Mouse (Mus musculus) neural tube, postnatal 0 days (tissue): ENCODE results near the gene Myo7a. TPM values are rescaled to one million over a fixed set of nuclear protein-coding genes. Genes with fewer than 3 reads are reported as not detected.

Source experiments
- polyA plus RNA-seq: library from polyadenylated mRNA; unstranded; fragments of >200 nt; fragmentation: Nextera tagmentation; extraction: Ambion mirVana; gene quantifications from 2 replicates; pipeline ENCODE4 v1.2.1, GENCODE M21; 2015

Myo7a gene
- polyA plus RNA-seq: 8.5 and 11.5 TPM in 2 replicates

DNA sequence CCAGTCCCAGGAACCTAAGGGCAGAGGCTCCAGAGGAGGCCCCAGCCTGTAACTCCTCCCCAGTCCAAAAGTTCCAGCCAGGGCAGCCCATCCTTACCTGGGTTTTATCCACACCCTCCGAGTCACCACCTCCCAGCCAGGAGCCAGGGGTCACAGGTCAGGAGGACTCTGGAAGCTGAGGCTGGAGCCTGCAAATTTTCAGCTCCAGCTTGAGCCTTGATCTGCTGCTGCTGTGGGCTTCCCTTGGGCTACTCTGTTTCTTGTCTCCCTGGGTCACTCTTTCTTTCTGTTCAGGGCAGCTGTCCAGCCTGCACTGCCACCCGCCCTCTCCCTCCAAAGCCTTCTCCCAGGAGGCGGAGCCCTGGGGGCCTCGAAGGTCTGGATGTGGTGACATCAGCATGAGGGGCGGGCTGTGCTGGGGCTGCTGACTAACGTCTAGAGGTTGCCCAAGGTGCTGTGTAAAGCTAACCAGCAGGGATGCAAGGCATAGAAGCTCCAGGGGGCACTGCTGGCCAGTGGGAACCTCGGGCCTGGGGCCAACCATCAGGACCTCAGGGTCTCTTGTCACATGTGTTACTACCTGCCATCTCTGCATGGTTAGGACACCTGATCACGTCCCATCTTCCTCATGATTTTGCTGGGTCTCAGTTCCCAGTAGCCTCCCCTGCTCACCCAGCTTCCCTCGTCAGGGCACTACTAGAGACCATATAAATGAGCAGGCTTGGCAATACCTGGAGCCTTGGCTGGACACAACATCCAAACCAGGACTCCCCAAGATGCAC, at the start of gene Myo7a:
Myo7a (minus strand) TSS at position 346 of the 782 bp plus-strand sequence.

GRCm38 (mm10) chr7:98145402-98145801, 26.1 kb upstream of the Myo7a start, which contains the start of gene Omp:
Gene Omp, minus strand, starts transcription at chr7:98145502.

Other genes starting within 250 kb of the Myo7a start
- gene Gdpd4, start 199.6 kb downstream of the Myo7a start, polyA plus RNA-seq: not detected in 2 replicates
- gene Omp, start 26.0 kb upstream of the Myo7a start, polyA plus RNA-seq: 0.23 and 0.51 TPM in 2 replicates
- 22.7 and 24.0 TPM in 2 replicates for gene Capn5, start 58.8 kb upstream of the Myo7a start, polyA plus RNA-seq
- gene B3gnt6, start 80.0 kb upstream of the Myo7a start, polyA plus RNA-seq: 0.62 and 0.99 TPM in 2 replicates
- gene Acer3, start 201.7 kb upstream of the Myo7a start, polyA plus RNA-seq: 22.7 and 25.5 TPM in 2 replicates
- gene Tsku, start 241.8 kb upstream of the Myo7a start, polyA plus RNA-seq: 6.9 TPM in 2 replicates